Mouse (Mus musculus): ENCODE measurements around the gene Kcnj12.

DNA sequence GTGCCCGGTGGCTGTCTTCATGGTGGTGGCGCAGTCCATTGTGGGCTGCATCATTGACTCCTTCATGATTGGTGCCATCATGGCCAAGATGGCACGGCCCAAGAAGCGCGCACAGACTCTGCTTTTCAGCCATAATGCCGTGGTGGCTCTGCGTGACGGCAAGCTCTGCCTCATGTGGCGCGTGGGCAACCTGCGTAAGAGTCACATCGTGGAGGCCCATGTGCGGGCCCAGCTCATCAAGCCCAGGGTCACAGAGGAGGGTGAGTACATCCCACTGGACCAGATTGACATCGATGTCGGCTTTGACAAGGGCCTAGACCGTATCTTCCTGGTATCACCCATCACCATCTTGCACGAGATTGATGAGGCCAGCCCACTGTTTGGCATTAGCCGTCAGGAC is 47.3 kb downstream of the Kcnj12 start:
- TF ChIP-seq POLR2A (IDR thresholded peaks at IDR 0.05; ENCODE audit: insufficient read length, low read depth) (no peak), POLR2AphosphoS2 (IDR thresholded peaks at IDR 0.05; ENCODE audit: insufficient read length, low read depth) (no peak), TCF12 (IDR thresholded peaks at IDR 0.05; ENCODE audit: insufficient read depth, poor library complexity, severe bottlenecking) (no peak), E2F4 (IDR thresholded peaks at IDR 0.05; ENCODE audit: insufficient read depth) (no peak), MAX (IDR thresholded peaks at IDR 0.05; ENCODE audit: low read depth) (no peak), MYOD1 (IDR thresholded peaks at IDR 0.05; ENCODE audit: control insufficient read depth in 1 of 3, insufficient read length in 2 of 3, low read depth in 2 of 3) (no peak), USF1 (IDR thresholded peaks at IDR 0.05; ENCODE audit: low read depth) (no peak)
